Mouse (Mus musculus) embryo, embryonic 10.5 days (tissue): ENCODE measurements around the gene Kcnk13.
A peak's percentile ranks its signal among the peaks of the same experiment; 100 is the strongest.

ENCODE experiments used
- DNase-seq: peaks from one replicate; pipeline ENCODE4 v3.0.0-alpha.2; 2015; ENCODE audit warnings: low spot score

Gene Kcnk13

DNA sequence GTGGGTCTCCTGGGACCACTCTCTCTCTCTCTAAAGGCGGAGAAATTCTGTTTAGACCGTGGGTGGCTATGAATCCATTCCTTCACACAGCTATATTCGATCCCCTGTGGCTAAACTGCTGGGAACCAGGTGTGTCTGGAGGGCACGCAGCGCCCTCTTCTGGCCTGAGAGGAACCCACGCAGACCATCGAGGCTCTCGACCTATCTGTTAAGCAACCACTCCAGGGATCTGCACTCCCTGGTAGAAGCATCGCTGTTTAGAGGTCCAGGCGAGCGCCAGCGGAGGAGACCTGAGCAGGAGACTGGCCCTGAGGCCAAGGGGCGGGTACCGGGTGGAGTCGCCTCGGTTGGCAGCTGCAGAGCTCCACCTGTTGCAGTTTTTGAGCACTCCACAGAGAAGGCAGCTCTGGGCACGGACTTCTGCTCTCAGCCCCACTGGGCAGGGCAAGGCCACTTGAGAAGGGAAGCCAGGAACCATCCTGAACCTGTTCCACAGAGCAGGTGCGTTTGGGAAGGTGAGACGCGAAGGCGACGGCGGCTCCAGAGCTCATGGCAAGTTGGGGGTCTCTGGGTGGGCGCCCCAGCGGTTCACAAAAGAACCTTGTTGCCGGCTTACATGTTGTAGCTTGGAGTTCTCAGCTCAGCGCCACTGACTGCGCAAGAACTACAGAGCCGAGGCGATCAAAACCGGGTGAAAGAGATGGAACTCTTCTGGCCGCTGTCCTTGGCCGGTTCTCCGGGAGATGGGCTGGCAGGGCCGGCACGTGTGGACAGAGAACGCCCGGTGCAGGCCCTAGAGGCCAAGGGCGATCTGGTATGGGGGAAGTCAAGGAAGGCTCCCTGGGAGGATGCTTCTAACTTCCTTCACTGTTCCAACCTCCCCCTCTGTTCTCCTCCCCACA, at the start of gene Kcnk13:
Kcnk13 (plus strand) TSS at position 199 of the 902 bp plus-strand sequence.
- DNase-seq = peak; percentile 88

GRCm38 (mm10) chr12:99917800-99918427, 46.4 kb upstream of the Kcnk13 start:
- DNase-seq = no peak

DNA sequence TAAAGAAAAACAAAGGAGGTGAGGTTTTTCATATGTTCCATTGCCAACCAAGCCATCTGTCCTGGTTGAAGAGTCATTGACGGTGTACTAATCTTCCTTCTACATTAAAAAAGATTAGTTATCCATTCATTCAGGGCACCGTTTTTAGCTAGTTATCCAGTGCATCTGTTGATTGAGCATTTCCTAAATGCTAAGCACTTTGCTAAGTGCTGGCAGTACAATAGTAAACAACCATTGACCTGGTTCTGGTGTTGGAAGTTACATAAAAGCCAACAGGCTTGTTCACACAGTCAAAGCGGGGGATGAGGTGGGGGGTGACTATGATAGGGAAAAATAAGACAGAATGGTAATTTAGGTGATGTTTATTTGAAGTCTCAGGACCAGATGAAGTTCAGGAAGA, 44.7 kb upstream of the Kcnk13 start:
- no peak for DNase-seq

DNA sequence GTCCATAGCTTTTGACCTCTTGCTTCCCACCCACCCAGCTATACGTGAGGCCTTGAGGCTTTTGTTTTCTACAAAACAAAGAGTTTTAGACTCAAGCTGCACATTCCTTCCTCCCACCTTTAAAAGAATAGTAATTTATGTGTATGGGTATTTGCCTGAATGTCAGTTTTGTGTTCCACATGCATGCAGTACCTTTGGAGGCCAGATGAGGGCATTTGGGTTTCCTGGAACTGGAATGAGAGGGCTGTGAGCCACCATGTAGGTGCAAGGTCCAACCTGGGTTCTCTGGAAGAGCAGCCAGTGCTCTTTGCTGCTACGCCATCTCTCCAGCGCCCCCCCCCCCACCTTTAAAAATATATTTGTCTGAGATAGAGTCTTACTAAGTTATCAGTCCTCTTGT, 43.3 kb upstream of the Kcnk13 start:
- DNase-seq = peak; percentile 31

DNA sequence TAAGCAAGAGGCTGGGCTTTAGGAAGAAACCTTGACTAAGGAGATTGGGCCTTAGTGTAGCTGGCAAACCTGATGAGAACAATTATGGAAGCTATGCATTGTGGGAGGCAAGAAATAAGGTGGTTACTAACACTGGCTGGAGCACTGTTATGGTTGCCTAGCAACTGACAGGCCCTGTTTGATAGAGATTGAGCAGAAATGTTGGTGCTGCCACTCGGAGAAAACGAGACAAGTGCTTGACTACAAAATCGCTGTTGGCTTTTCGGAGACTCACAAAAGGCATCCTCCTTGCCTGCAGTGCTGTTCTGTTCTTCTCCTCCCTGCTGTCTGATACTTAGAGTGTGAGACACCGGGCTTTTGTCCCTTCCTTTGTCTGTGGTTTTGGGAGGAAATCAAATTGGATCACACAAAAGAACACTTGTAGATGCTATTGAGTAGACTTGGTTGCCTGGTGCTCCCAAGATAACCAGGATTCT, 41.1 kb upstream of the Kcnk13 start:
- peak; percentile 67 for DNase-seq

DNA sequence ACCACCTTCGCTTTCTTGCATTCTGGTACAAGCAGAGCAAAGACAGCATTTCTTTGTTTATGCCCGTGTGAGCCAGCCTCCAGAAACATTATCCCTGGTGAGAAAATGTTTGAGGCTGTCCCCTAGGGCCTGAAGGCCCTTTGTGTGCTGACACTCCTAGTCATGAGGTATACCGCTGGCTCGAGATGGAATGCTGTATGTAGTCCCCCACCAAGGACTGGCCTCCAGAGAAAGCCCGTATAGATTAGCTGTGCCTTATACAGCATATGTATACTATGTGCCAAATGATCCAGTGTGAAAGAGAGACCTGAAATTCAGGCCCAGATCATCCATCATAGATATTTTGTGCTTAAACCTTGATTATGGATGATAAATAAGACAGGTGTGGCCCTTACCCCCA, 40.6 kb upstream of the Kcnk13 start:
- no peak for DNase-seq

- no peak for DNase-seq
Measured at GRCm38 (mm10) chr12:99928311-99928710, 36.0 kb upstream of the Kcnk13 start.

GRCm38 (mm10) chr12:99929160-99929559, 35.1 kb upstream of the Kcnk13 start:
- DNase-seq = no peak

- no peak for DNase-seq
Measured at GRCm38 (mm10) chr12:99932245-99932644, 32.1 kb upstream of the Kcnk13 start.

DNA sequence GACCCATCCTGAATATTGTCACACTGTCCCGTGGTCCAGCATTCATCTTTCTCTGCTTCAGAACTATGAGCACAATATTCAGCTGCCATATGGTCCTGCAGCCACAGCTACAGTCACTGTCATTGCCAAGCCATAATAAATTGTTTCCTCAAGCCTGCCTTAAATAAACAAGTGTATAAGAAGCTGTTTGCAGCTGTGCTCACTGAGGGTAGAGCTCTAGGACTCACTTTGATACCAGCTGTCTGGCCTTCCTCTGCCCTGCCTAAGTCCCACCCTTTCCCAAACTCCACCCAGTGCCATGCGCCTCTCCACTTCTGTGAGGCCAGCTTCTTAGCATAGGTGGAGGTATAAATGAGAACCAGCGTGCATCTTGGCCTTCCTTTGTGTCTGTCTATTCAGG, 30.7 kb upstream of the Kcnk13 start:
- no peak for DNase-seq

- no peak for DNase-seq
Measured at GRCm38 (mm10) chr12:99935403-99935802, 28.9 kb upstream of the Kcnk13 start.

DNA sequence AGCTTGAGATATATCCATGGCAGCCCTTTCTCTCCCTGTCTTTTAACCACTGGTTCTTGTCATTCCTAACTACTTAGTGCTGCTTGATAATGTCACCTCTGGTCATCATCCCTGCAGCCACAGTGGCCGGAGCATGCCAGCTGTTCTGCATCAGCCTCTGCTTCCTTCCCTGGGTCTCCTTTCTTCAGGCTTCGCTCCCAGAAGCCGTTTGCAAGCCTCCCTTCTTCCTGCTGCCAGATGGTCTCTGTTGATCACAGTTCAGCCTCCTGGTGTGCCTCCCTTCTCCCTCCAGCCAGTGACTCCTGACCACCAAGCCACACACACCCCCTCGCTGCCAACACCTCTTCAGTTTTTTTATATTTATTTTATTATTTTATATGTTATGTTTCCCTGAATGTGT, 25.8 kb upstream of the Kcnk13 start:
- DNase-seq = no peak

DNA sequence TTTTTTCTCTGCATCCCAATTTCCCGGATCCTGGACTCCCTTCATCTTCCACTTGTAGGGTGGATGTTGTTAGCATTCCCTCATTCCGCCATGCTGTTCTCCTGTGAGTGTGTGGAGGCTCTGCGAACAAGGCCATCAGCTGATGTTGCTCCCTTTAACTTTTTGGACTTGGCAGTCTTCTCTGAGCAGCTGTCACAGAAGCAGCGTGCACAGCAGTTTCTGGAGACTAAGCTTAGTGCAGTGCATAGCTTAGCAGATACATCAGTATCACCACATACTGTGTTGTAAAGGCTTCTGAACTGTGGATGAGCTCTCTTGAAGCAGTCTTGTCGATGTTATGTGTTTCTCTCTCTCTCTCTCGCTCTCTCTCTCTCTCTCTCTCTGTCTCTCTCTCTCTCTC, 25.1 kb upstream of the Kcnk13 start:
- DNase-seq = no peak

- DNase-seq = no peak
Measured at GRCm38 (mm10) chr12:99940704-99941103, 23.6 kb upstream of the Kcnk13 start.

DNA sequence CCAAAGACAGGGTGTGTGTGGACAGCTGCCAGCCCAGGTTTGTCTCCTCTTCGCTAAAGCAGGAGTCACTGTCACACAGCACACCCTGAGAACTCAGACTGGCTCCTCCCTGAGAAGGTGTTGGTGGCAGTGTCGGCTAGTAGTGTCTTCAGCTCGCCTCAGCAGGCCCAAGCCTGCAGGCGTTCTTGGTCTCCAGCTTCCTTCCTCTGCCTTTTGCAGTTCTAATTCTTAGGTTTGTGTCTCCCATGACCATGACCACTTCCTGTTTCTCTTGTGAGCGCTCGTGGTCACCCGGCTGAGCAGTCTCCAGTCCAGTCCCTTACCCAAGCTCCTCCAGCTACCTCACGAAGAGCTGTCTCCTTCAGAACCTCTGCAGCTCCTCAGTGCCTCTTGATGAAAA, 21.9 kb upstream of the Kcnk13 start:
- no peak for DNase-seq

DNA sequence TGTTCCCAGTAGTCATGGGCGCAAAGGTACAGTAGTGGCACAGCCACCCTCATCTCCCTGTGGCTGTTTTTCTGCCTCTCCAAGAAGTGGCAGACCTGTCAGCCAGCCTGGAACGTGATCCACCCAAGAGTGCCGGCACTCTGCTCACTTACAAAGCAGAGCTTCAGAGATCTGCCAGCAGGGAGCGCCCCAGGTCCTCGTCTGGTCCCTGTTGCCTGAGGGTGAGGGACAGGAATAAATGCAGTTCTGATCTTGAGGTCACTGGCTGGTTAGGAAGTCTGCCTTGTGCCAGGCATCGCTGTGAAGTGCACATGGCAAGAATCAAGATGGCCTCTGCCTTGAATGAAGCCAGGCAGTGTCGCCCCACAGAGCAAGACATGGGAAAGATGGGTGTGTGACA, 11.4 kb upstream of the Kcnk13 start:
- DNase-seq = peak; percentile 63

GRCm38 (mm10) chr12:99956411-99956810, 7.9 kb upstream of the Kcnk13 start:
- DNase-seq = no peak

DNA sequence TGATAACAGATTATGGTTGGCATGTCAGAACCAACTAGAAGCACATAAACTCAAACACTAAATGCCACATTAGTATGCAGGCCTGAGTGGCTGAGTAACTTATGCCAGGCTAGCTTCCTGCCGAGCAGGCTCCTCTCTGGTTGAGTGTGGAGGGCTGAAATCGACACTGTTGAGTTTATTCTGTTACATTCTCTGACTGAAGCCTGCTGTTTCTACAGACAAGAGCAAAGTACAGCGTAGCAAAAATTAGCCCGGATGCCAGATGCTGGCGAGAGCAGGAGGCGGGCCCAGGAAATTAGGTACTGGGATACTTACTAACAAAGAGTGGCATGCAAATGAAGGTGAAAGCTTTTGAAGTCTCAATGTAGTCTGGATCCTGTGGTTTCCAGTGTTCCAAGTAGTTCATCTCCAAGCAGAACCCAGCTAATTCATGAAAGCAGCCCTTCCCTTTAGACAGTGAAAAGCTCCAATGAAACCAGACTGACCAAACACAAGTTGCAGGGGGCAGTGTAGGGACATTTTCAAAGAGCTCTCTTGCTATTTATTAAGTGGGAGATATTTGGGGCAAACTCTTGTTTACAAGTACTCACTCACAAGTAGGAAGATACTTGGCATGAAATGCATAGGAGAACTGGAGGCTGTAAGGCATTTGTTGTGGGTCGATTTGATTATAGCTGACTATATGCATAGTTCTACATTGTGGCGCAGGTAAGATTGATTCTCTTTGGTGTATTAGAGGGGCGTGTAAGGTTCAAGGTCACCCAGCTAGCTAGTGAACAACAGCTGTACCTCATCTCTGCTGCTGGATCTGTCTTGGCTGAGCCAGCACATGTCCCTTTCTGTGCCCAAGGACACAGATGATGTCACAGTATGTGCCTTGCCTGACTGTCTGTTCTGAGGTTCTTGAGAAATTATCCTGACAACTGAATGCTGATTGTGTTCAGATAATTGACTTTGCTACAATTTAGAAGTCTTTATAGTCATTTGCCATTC, 5.9 kb upstream of the Kcnk13 start:
- DNase-seq = no peak

GRCm38 (mm10) chr12:99959291-99959690, 5.0 kb upstream of the Kcnk13 start:
- no peak for DNase-seq

GRCm38 (mm10) chr12:99959930-99960329, 4.4 kb upstream of the Kcnk13 start:
- peak; percentile 9 for DNase-seq

DNA sequence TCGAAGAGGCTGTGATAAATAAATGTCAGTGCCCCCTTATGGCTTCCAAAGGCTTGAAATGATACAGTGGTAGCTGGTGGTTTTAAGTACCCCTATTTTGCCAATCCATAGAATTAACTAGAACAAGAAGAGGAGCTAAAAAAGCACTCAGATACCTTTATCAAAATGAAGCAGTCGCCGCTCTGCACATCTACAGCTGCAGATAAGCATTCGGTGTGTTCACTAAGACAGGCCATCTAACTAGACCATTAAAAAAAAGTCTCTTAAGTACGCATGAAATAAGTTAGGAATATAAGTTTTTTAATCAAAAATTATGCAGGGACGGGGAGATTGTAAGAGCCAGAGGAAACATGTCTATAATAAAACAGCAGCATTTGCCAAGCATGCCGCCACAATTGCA, 3.6 kb upstream of the Kcnk13 start:
- DNase-seq = no peak
